Mouse (Mus musculus) small intestine, adult 2 months (tissue): ENCODE measurements around the gene Rps12-ps3.

Experiments used
- CTCF ChIP-seq: fragments of 200-500 bp; IDR thresholded peaks from 2 replicates; pipeline ENCODE4 v1.5.1; 2012; ENCODE audit warnings: low read depth, mild to moderate bottlenecking, control low read depth, inconsistent platforms, low read length, moderate library complexity, mixed read lengths; ENCODE audit not compliant: insufficient replicate concordance, insufficient read length; ENCODE audit errors: extremely low read depth
- POLR2A ChIP-seq: fragments of 200-500 bp; IDR thresholded peaks from 2 replicates; pipeline ENCODE4 v1.6.1; 2012; ENCODE audit warnings: low read depth, mild to moderate bottlenecking, control low read depth, inconsistent platforms, low read length, moderate library complexity

DNA sequence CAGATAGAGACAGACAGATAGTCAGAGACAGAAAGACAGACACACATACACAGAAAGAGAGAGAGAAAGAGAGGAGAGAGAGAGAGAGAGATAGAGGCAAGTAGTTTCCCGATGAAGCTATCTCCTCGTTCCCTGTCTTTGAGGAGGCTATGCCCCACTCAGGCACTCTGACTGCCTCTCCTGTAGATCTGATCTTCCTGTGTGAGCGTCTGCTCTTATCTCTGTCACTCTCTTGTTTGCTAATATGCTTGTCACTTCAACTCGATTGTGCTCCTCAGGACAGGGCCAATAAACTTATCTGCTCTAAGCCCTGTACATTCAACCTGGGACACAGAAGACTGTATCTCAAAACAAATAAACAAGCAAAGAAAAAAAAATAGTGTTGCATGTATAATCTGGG lies 37.1 kb downstream of the Rps12-ps3 start:
- TF ChIP-seq CTCF: no peak
- TF ChIP-seq POLR2A: no peak
